Mouse (Mus musculus) brain, adult 2 months (tissue): Measurements from ENCODE around the gene St6gal1.
A peak's percentile ranks its signal among the peaks of the same experiment; 100 is the strongest.
"Not testable (repeated sequence)": the region's sequence is repeated elsewhere in the genome, so short reads cannot be mapped to it uniquely, and the experiment has no call there.

Experiments
- DNase-seq: peaks from one replicate; pipeline ENCODE4 v3.0.0; 2011; ENCODE audit warnings: low read depth, low spot score

Gene St6gal1

GRCm38 (mm10) chr16:23224671-23225068, at the start of gene St6gal1:
Gene St6gal1, plus strand, starts transcription at chr16:23224740.
- peak; percentile 80 for DNase-seq

- no peak for DNase-seq
Measured at GRCm38 (mm10) chr16:23174855-23175254, 49.7 kb upstream of the St6gal1 start.

GRCm38 (mm10) chr16:23175956-23176355, 48.6 kb upstream of the St6gal1 start:
- DNase-seq = no peak

GRCm38 (mm10) chr16:23177856-23178255, 46.7 kb upstream of the St6gal1 start:
- no peak for DNase-seq

GRCm38 (mm10) chr16:23178796-23179195, 45.7 kb upstream of the St6gal1 start:
- no peak for DNase-seq

- not testable (repeated sequence) for DNase-seq
Measured at GRCm38 (mm10) chr16:23179436-23179835, 45.1 kb upstream of the St6gal1 start.

- DNase-seq = no peak
Measured at GRCm38 (mm10) chr16:23181054-23181453, 43.5 kb upstream of the St6gal1 start.

GRCm38 (mm10) chr16:23181487-23181886, 43.1 kb upstream of the St6gal1 start:
- DNase-seq = peak; percentile 3

GRCm38 (mm10) chr16:23181942-23182597, 42.5 kb upstream of the St6gal1 start:
- DNase-seq = no peak

- no peak for DNase-seq
Measured at GRCm38 (mm10) chr16:23185824-23186223, 38.7 kb upstream of the St6gal1 start.

- DNase-seq = no peak
Measured at GRCm38 (mm10) chr16:23186418-23186817, 38.1 kb upstream of the St6gal1 start.

- DNase-seq = no peak
Measured at GRCm38 (mm10) chr16:23187983-23188382, 36.6 kb upstream of the St6gal1 start.

- DNase-seq = no peak
Measured at GRCm38 (mm10) chr16:23189612-23190011, 34.9 kb upstream of the St6gal1 start.

GRCm38 (mm10) chr16:23191560-23192242, 32.8 kb upstream of the St6gal1 start:
- no peak for DNase-seq

- no peak for DNase-seq
Measured at GRCm38 (mm10) chr16:23195618-23196017, 28.9 kb upstream of the St6gal1 start.

- no peak for DNase-seq
Measured at GRCm38 (mm10) chr16:23196296-23196695, 28.2 kb upstream of the St6gal1 start.

- DNase-seq = no peak
Measured at GRCm38 (mm10) chr16:23196791-23197190, 27.7 kb upstream of the St6gal1 start.

- DNase-seq = no peak
Measured at GRCm38 (mm10) chr16:23201498-23201897, 23.0 kb upstream of the St6gal1 start.

- no peak for DNase-seq
Measured at GRCm38 (mm10) chr16:23214314-23214713, 10.2 kb upstream of the St6gal1 start.

- DNase-seq = peak; percentile 62
Measured at GRCm38 (mm10) chr16:23215241-23215900, 9.2 kb upstream of the St6gal1 start.

- DNase-seq = no peak
Measured at GRCm38 (mm10) chr16:23216366-23216765, 8.2 kb upstream of the St6gal1 start.

GRCm38 (mm10) chr16:23218313-23218712, 6.2 kb upstream of the St6gal1 start:
- no peak for DNase-seq
